8 mouse cellular contexts compared by ENCODE assay signal in the genomic region with DNA sequence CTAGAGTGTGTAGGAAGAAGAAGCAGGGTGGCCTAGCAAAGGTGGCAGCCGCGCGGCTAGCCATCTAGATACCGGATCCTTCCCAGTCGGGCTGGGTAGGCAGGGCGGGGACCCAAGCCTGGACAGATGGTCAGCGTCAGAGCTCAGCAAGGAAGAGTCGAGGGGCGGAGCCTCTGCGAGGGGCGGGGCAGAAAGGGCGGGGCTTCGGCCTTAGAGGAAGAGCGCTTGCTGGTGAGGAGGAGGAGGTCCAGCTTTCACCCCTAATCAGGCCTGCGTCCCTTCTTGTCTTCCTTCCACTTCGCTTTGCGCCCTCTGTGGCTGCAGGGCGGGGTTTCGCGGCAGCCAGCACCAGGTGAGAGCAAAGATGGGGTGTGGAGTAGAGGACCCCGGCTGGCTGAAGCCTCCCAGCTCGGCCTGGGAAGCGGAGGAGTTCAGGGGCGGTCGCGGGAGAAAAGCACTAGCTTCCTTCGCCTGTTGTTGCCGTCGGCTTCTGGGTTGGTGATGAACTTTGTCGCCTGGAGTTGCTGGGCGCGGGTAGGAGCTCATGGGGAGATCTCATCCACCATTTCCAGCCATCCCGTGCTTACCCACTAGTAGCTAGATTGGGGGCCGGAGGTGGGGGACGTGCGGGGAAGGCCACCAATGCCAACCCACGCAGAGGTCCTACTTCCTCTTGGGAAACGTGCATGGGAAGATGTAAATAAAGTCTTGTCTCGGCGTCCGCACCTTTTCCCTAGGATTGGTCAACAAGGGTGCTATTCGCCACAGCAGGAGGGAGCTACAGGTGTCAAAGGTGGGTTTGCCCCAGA. TPM values are rescaled to one million over a fixed set of nuclear protein-coding genes. Genes with fewer than 3 reads are reported as not detected.
DNase-seq lines count a peak whose midpoint lies in the region; ATAC-seq lines count a peak whose summit lies in the region.

Tmem159 (plus strand) TSS at position 190 of the 809 bp plus-strand sequence.

- peak; percentile 92 for DNase-seq in adrenal gland, adult 8-10 months
- DNase-seq in embryo, embryonic 10.5 days (ENCODE audit: low spot score) = peak; percentile 94
- DNase-seq in gastrocnemius, postnatal 25 days = peak; percentile 94
- peak; percentile 53 to 61 for DNase-seq in left cerebral cortex, postnatal 14 days (ENCODE audit: low spot score in 2 of 2)
- DNase-seq in right cerebral cortex, adult 2 months (ENCODE audit: low spot score in 2 of 2) = peak; percentile 65 to 75
- peak; percentile 72 for DNase-seq in urinary bladder, postnatal 10 days (ENCODE audit: low spot score)

- peak; percentile 32 for ATAC-seq in inflammation-experienced regulatory T-cells, adult 6 months
- ATAC-seq in megakaryocyte progenitor cell, adult 5-6 weeks (replicated peaks; ENCODE audit: poor library complexity) = peak; percentile 89

- intact Hi-C loops in left cerebral cortex, postnatal 14 days (cut with DNase I) = no loop called here

RNA-seq across cellular contexts. Expression of gene Tmem159, which starts in this region (rescaled TPM):
- 100 to 1,000 TPM in 3 of 4 experiments, 10 to 100 TPM in 1; 95.7 to 156 (median 129) TPM for total RNA-seq in adrenal gland, adult 8-10 months (2022)
- total RNA-seq in gastrocnemius, postnatal 25 days (2021) = 1 to 10 TPM; 7.4 TPM
- 10 to 100 TPM in 1 of 3 experiments, 1 to 10 TPM in 2; 6.7 to 17.8 (median 7.2) TPM for polyA plus RNA-seq in inflammation-experienced regulatory T-cells, adult 6 months (2017; shearing (Covaris generic))
- 10 to 100 TPM in 1 of 2 experiments, 1 to 10 TPM in 1; 9.8 to 13.1 TPM for total RNA-seq in left cerebral cortex, postnatal 14 days (2021)
- total RNA-seq in megakaryocyte progenitor cell, adult 5-6 weeks (2015) = 8.7 and 12.8 TPM in 2 replicates
- total RNA-seq in megakaryocyte progenitor cell, adult 5-6 weeks (2017) = 6.1 and 6.3 TPM in 2 replicates

Comparison
In these comparisons a context has a peak if more than half of its experiments do, and no peak if none do; other contexts are left out.
1. Peak in every context shown above with its lines: DNase-seq and ATAC-seq.
2. RNA of gene Tmem159 (total RNA-seq): 95.7 to 156 TPM in adrenal gland, adult 8-10 months; 9.8 to 13.1 TPM in left cerebral cortex, postnatal 14 days, 6.1 to 12.8 TPM in megakaryocyte progenitor cell, adult 5-6 weeks and 7.4 TPM in gastrocnemius, postnatal 25 days; every median in the first group is over 4 times any median in the second.